Mouse (Mus musculus): ENCODE results near the gene Olfr586. TPM values are rescaled to one million over a fixed set of nuclear protein-coding genes. Genes with fewer than 3 reads are reported as not detected.
A peak's percentile ranks its signal among the peaks of the same experiment; 100 is the strongest.

Olfr586 gene
- polyA plus RNA-seq (2015; fragmentation: Nextera tagmentation; extraction: Ambion mirVana) = not detected in 2 replicates

- no peaks in the 10 kb centered on the region for H3K27me3 ChIP-seq (replicated peaks; ENCODE audit: control insufficient read depth, insufficient read depth, low read length)
- no peak within 1 kb of the TSS for H3K27ac ChIP-seq (ENCODE audit: low read depth, low read length)
- no peak for ATAC-seq
- no peak within 1 kb of the TSS for H3K4me2 ChIP-seq (replicated peaks; ENCODE audit: low read depth)
- no peaks in the 10 kb centered on the region for H3K9me3 ChIP-seq (ENCODE audit: control insufficient read depth)
- TF ChIP-seq CTCF (IDR thresholded peaks at IDR 0.05; ENCODE audit: low read depth) = no peak
- H3K9ac ChIP-seq (ENCODE audit: low read depth, low read length) = no peak within 1 kb of the TSS
- WGBS = 93% methylated on average over 3 of the region's 3 CpGs
- H3K4me1 ChIP-seq (replicated peaks; ENCODE audit: control insufficient read depth, insufficient read depth, low read length) = no peaks in the 10 kb centered on the region
- H3K4me3 ChIP-seq (ENCODE audit: low read depth, low read length) = no peak within 1 kb of the TSS
- H3K36me3 ChIP-seq (ENCODE audit: control insufficient read depth, insufficient read depth) = no peaks in the 10 kb centered on the region
These were observed at the start of gene Olfr586 for GRCm38 (mm10) chr7:103125538-103125937. Gene Olfr586 (minus strand): TSS chr7:103125638.

- H3K36me3 ChIP-seq (ENCODE audit: control insufficient read depth, insufficient read depth) = no peaks in the 10 kb centered on the region
- no peak overlapping the region for H3K4me3 ChIP-seq (ENCODE audit: low read depth, low read length)
- ATAC-seq = no peak
- H3K27ac ChIP-seq (ENCODE audit: low read depth, low read length) = no peak overlapping the region
- H3K27me3 ChIP-seq (replicated peaks; ENCODE audit: control insufficient read depth, insufficient read depth, low read length) = no peaks in the 10 kb centered on the region
- no peak overlapping the region for H3K9ac ChIP-seq (ENCODE audit: low read depth, low read length)
- H3K9me3 ChIP-seq (ENCODE audit: control insufficient read depth) = no peaks in the 10 kb centered on the region
- no peak for TF ChIP-seq CTCF (IDR thresholded peaks at IDR 0.05; ENCODE audit: low read depth)
- H3K4me1 ChIP-seq (replicated peaks; ENCODE audit: control insufficient read depth, insufficient read depth, low read length) = no peaks in the 10 kb centered on the region
- WGBS = 76% methylated on average over 5 of the region's 5 CpGs
- no peak overlapping the region for H3K4me2 ChIP-seq (replicated peaks; ENCODE audit: low read depth)
These were observed 44.3 kb upstream of the Olfr586 start for GRCm38 (mm10) chr7:103169697-103170096.

GRCm38 (mm10) chr7:103156256-103156655 lies 30.8 kb upstream of the Olfr586 start, which contains the start of gene Olfr589:
Gene Olfr589 (minus strand): TSS chr7:103156356.
- Histone ChIP-seq H3K27ac (ENCODE audit: low read depth, low read length) (no peak within 1 kb of the TSS), H3K9ac (ENCODE audit: low read depth, low read length) (no peak within 1 kb of the TSS), H3K4me2 (replicated peaks; ENCODE audit: low read depth) (no peak within 1 kb of the TSS), H3K4me1 (replicated peaks; ENCODE audit: control insufficient read depth, insufficient read depth, low read length) (no peaks in the 10 kb centered on the region), H3K36me3 (ENCODE audit: control insufficient read depth, insufficient read depth) (no peaks in the 10 kb centered on the region), H3K9me3 (ENCODE audit: control insufficient read depth) (no peaks in the 10 kb centered on the region), H3K4me3 (ENCODE audit: low read depth, low read length) (no peak within 1 kb of the TSS), H3K27me3 (replicated peaks; ENCODE audit: control insufficient read depth, insufficient read depth, low read length) (no peaks in the 10 kb centered on the region)
- ATAC-seq = no peak
- 65% methylated on average over 2 of the region's 2 CpGs for WGBS
- no peak for TF ChIP-seq CTCF (IDR thresholded peaks at IDR 0.05; ENCODE audit: low read depth)

GRCm38 (mm10) chr7:103140579-103140978 lies 15.1 kb upstream of the Olfr586 start, which contains the start of gene Olfr588-ps1:
Gene Olfr588-ps1 (plus strand): TSS chr7:103140879.
- no peaks in the 10 kb centered on the region for H3K27me3 ChIP-seq (replicated peaks; ENCODE audit: control insufficient read depth, insufficient read depth, low read length)
- H3K36me3 ChIP-seq (ENCODE audit: control insufficient read depth, insufficient read depth) = no peaks in the 10 kb centered on the region
- ATAC-seq = no peak
- no peak within 1 kb of the TSS for H3K4me2 ChIP-seq (replicated peaks; ENCODE audit: low read depth)
- H3K27ac ChIP-seq (ENCODE audit: low read depth, low read length) = no peak within 1 kb of the TSS
- 80% methylated on average over 1 of the region's 1 CpGs for WGBS
- H3K9me3 ChIP-seq (ENCODE audit: control insufficient read depth) = no peaks in the 10 kb centered on the region
- H3K9ac ChIP-seq (ENCODE audit: low read depth, low read length) = no peak within 1 kb of the TSS
- no peaks in the 10 kb centered on the region for H3K4me1 ChIP-seq (replicated peaks; ENCODE audit: control insufficient read depth, insufficient read depth, low read length)
- no peak for TF ChIP-seq CTCF (IDR thresholded peaks at IDR 0.05; ENCODE audit: low read depth)
- no peak within 1 kb of the TSS for H3K4me3 ChIP-seq (ENCODE audit: low read depth, low read length)

GRCm38 (mm10) chr7:103119406-103119805 lies 6.0 kb downstream of the Olfr586 start:
- peak; percentile 51 for TF ChIP-seq CTCF (IDR thresholded peaks at IDR 0.05; ENCODE audit: low read depth)
- H3K9me3 ChIP-seq (ENCODE audit: control insufficient read depth) = no peaks in the 10 kb centered on the region
- no peak overlapping the region for H3K4me3 ChIP-seq (ENCODE audit: low read depth, low read length)
- ATAC-seq = no peak
- no peak overlapping the region for H3K27ac ChIP-seq (ENCODE audit: low read depth, low read length)
- H3K4me1 ChIP-seq (replicated peaks; ENCODE audit: control insufficient read depth, insufficient read depth, low read length) = no peaks in the 10 kb centered on the region
- H3K4me2 ChIP-seq (replicated peaks; ENCODE audit: low read depth) = no peak overlapping the region
- no peaks in the 10 kb centered on the region for H3K27me3 ChIP-seq (replicated peaks; ENCODE audit: control insufficient read depth, insufficient read depth, low read length)
- 41% methylated on average over 3 of the region's 3 CpGs for WGBS
- H3K36me3 ChIP-seq (ENCODE audit: control insufficient read depth, insufficient read depth) = no peaks in the 10 kb centered on the region
- no peak overlapping the region for H3K9ac ChIP-seq (ENCODE audit: low read depth, low read length)

GRCm38 (mm10) chr7:103097420-103097819 lies 28.0 kb downstream of the Olfr586 start, which contains the start of gene Olfr585:
Gene Olfr585 (plus strand): TSS chr7:103097720.
- no peaks in the 10 kb centered on the region for H3K36me3 ChIP-seq (ENCODE audit: control insufficient read depth, insufficient read depth)
- H3K27me3 ChIP-seq (replicated peaks; ENCODE audit: control insufficient read depth, insufficient read depth, low read length) = no peaks in the 10 kb centered on the region
- no peak within 1 kb of the TSS for H3K4me2 ChIP-seq (replicated peaks; ENCODE audit: low read depth)
- H3K4me3 ChIP-seq (ENCODE audit: low read depth, low read length) = no peak within 1 kb of the TSS
- H3K27ac ChIP-seq (ENCODE audit: low read depth, low read length) = no peak within 1 kb of the TSS
- H3K9me3 ChIP-seq (ENCODE audit: control insufficient read depth) = no peaks in the 10 kb centered on the region
- WGBS = 72% methylated on average over 1 of the region's 1 CpGs
- H3K4me1 ChIP-seq (replicated peaks; ENCODE audit: control insufficient read depth, insufficient read depth, low read length) = no peaks in the 10 kb centered on the region
- no peak for TF ChIP-seq CTCF (IDR thresholded peaks at IDR 0.05; ENCODE audit: low read depth)
- ATAC-seq = no peak
- no peak within 1 kb of the TSS for H3K9ac ChIP-seq (ENCODE audit: low read depth, low read length)

- 79% methylated on average over 1 of the region's 1 CpGs for WGBS
- H3K27me3 ChIP-seq (replicated peaks; ENCODE audit: control insufficient read depth, insufficient read depth, low read length) = no peaks in the 10 kb centered on the region
- no peak within 1 kb of the TSS for H3K4me3 ChIP-seq (ENCODE audit: low read depth, low read length)
- ATAC-seq = no peak
- no peaks in the 10 kb centered on the region for H3K9me3 ChIP-seq (ENCODE audit: control insufficient read depth)
- no peak within 1 kb of the TSS for H3K4me2 ChIP-seq (replicated peaks; ENCODE audit: low read depth)
- H3K27ac ChIP-seq (ENCODE audit: low read depth, low read length) = no peak within 1 kb of the TSS
- H3K4me1 ChIP-seq (replicated peaks; ENCODE audit: control insufficient read depth, insufficient read depth, low read length) = no peaks in the 10 kb centered on the region
- no peaks in the 10 kb centered on the region for H3K36me3 ChIP-seq (ENCODE audit: control insufficient read depth, insufficient read depth)
- TF ChIP-seq CTCF (IDR thresholded peaks at IDR 0.05; ENCODE audit: low read depth) = no peak
- no peak within 1 kb of the TSS for H3K9ac ChIP-seq (ENCODE audit: low read depth, low read length)
These were observed 43.9 kb downstream of the Olfr586 start, which contains the start of gene Olfr584 for GRCm38 (mm10) chr7:103081585-103081984. Gene Olfr584 (plus strand): TSS chr7:103081885.

Other genes starting within 250 kb of the Olfr586 start
- not detected in 2 replicates for gene Olfr568, start 248.5 kb downstream of the Olfr586 start, polyA plus RNA-seq (2015; fragmentation: Nextera tagmentation; extraction: Ambion mirVana)
- gene Olfr569, start 234.8 kb downstream of the Olfr586 start, polyA plus RNA-seq (2015; fragmentation: Nextera tagmentation; extraction: Ambion mirVana) = not detected in 2 replicates
- gene Olfr570, start 231.1 kb downstream of the Olfr586 start, polyA plus RNA-seq (2015; fragmentation: Nextera tagmentation; extraction: Ambion mirVana) = not detected in 2 replicates
- gene Olfr571, start 208.1 kb downstream of the Olfr586 start, polyA plus RNA-seq (2015; fragmentation: Nextera tagmentation; extraction: Ambion mirVana) = not detected in 2 replicates
- not detected in 2 replicates for gene Olfr572, start 201.2 kb downstream of the Olfr586 start, polyA plus RNA-seq (2015; fragmentation: Nextera tagmentation; extraction: Ambion mirVana)
- not detected in 2 replicates for gene Olfr573-ps1, start 183.1 kb downstream of the Olfr586 start, polyA plus RNA-seq (2015; fragmentation: Nextera tagmentation; extraction: Ambion mirVana)
- gene Olfr574, start 177.2 kb downstream of the Olfr586 start, polyA plus RNA-seq (2015; fragmentation: Nextera tagmentation; extraction: Ambion mirVana) = not detected in 2 replicates
- not detected in 2 replicates for gene Olfr575, start 166.9 kb downstream of the Olfr586 start, polyA plus RNA-seq (2015; fragmentation: Nextera tagmentation; extraction: Ambion mirVana)
- gene Olfr576, start 163.0 kb downstream of the Olfr586 start, polyA plus RNA-seq (2015; fragmentation: Nextera tagmentation; extraction: Ambion mirVana) = not detected in 2 replicates
- not detected in 2 replicates for gene Olfr577, start 149.7 kb downstream of the Olfr586 start, polyA plus RNA-seq (2015; fragmentation: Nextera tagmentation; extraction: Ambion mirVana)
- gene Olfr578, start 136.3 kb downstream of the Olfr586 start, polyA plus RNA-seq (2015; fragmentation: Nextera tagmentation; extraction: Ambion mirVana) = not detected in 2 replicates
- not detected in 2 replicates for gene Olfr582, start 87.6 kb downstream of the Olfr586 start, polyA plus RNA-seq (2015; fragmentation: Nextera tagmentation; extraction: Ambion mirVana)
- not detected in 2 replicates for gene Olfr583, start 74.3 kb downstream of the Olfr586 start, polyA plus RNA-seq (2015; fragmentation: Nextera tagmentation; extraction: Ambion mirVana)
- not detected in 2 replicates for gene Olfr584, start 43.8 kb downstream of the Olfr586 start, polyA plus RNA-seq (2015; fragmentation: Nextera tagmentation; extraction: Ambion mirVana)
- not detected in 2 replicates for gene Olfr585, start 27.9 kb downstream of the Olfr586 start, polyA plus RNA-seq (2015; fragmentation: Nextera tagmentation; extraction: Ambion mirVana)
- gene Olfr588-ps1, start 15.2 kb upstream of the Olfr586 start, polyA plus RNA-seq (2015; fragmentation: Nextera tagmentation; extraction: Ambion mirVana) = not detected in 2 replicates
- not detected in 2 replicates for gene Olfr589, start 30.7 kb upstream of the Olfr586 start, polyA plus RNA-seq (2015; fragmentation: Nextera tagmentation; extraction: Ambion mirVana)
- not detected in 2 replicates for gene Olfr591, start 52.7 kb upstream of the Olfr586 start, polyA plus RNA-seq (2015; fragmentation: Nextera tagmentation; extraction: Ambion mirVana)
- gene Olfr592, start 59.2 kb upstream of the Olfr586 start, polyA plus RNA-seq (2015; fragmentation: Nextera tagmentation; extraction: Ambion mirVana) = not detected in 2 replicates
- not detected in 2 replicates for gene Olfr593, start 86.2 kb upstream of the Olfr586 start, polyA plus RNA-seq (2015; fragmentation: Nextera tagmentation; extraction: Ambion mirVana)
- not detected in 2 replicates for gene Olfr594, start 91.4 kb upstream of the Olfr586 start, polyA plus RNA-seq (2015; fragmentation: Nextera tagmentation; extraction: Ambion mirVana)
- not detected in 2 replicates for gene Usp17ld, start 126.9 kb upstream of the Olfr586 start, polyA plus RNA-seq (2015; fragmentation: Nextera tagmentation; extraction: Ambion mirVana)
- gene Olfr596, start 180.0 kb upstream of the Olfr586 start, polyA plus RNA-seq (2015; fragmentation: Nextera tagmentation; extraction: Ambion mirVana) = not detected in 2 replicates
- gene Olfr597, start 190.7 kb upstream of the Olfr586 start, polyA plus RNA-seq (2015; fragmentation: Nextera tagmentation; extraction: Ambion mirVana) = not detected in 2 replicates
- not detected in 2 replicates for gene Olfr598, start 197.9 kb upstream of the Olfr586 start, polyA plus RNA-seq (2015; fragmentation: Nextera tagmentation; extraction: Ambion mirVana)
- not detected in 2 replicates for gene Olfr599, start 210.3 kb upstream of the Olfr586 start, polyA plus RNA-seq (2015; fragmentation: Nextera tagmentation; extraction: Ambion mirVana)
- gene Olfr600, start 224.0 kb upstream of the Olfr586 start, polyA plus RNA-seq (2015; fragmentation: Nextera tagmentation; extraction: Ambion mirVana) = not detected in 2 replicates
- not detected in 2 replicates for gene Olfr601, start 237.0 kb upstream of the Olfr586 start, polyA plus RNA-seq (2015; fragmentation: Nextera tagmentation; extraction: Ambion mirVana)